In the genomic region with DNA sequence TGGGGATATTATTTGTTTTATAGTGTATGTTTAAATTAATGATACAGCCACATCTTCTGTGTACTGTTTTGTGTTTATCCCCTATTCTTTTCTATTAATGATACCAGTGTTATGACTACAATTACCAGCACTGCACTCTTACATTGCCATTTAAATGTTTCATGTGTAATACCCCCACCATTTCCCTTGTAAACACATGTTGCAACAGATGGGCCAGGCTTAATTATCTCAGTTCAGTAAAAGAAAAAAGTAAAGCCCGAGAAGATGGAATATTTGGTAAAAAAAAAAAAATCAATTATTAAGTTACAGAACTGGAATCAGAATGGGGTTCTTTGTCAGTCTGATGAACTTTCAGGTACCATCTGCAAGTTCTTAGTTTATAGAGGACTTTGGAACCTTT, we compare ENCODE assay signal across 23 mouse cellular contexts.
"Had no signal": no experiment of that assay in that cellular context is flagged by ENCODE, and none has a peak within 500 bp of the region (broad histone marks: within the 10 kb centered on the region; RNA-seq: fewer than 3 reads in every experiment).

No protein-coding gene starts in this region.

- ATAC-seq: liver, embryonic 12.5 days; midbrain, embryonic 13.5 days; midbrain, embryonic 16.5 days had no signal

- H3K27ac ChIP-seq: kidney, embryonic 15.5 days; limb, embryonic 10.5 days; limb, embryonic 13.5 days; liver, embryonic 12.5 days; liver, embryonic 15.5 days; lung, embryonic 15.5 days; midbrain, embryonic 10.5 days; midbrain, embryonic 13.5 days; neural tube, embryonic 13.5 days had no signal

- H3K4me3 ChIP-seq: kidney, embryonic 15.5 days; limb, embryonic 10.5 days; limb, embryonic 13.5 days; liver, embryonic 12.5 days; liver, embryonic 15.5 days; lung, embryonic 15.5 days; megakaryocyte, embryonic 14.5 days; midbrain, embryonic 10.5 days; midbrain, embryonic 13.5 days; myocyte; neural tube, embryonic 13.5 days had no signal

- H3K4me1 ChIP-seq: kidney, embryonic 15.5 days; limb, embryonic 10.5 days; limb, embryonic 13.5 days; liver, embryonic 12.5 days; liver, embryonic 15.5 days; lung, embryonic 15.5 days; megakaryocyte, embryonic 14.5 days; midbrain, embryonic 10.5 days; midbrain, embryonic 13.5 days; neural tube, embryonic 13.5 days had no signal

- H3K27me3 ChIP-seq: kidney, embryonic 15.5 days; limb, embryonic 13.5 days; liver, embryonic 12.5 days; liver, embryonic 15.5 days; lung, embryonic 15.5 days; megakaryocyte, embryonic 14.5 days; midbrain, embryonic 13.5 days; neural tube, embryonic 13.5 days had no signal

- DNase-seq: kidney, adult 8-10 months; kidney, postnatal 10 days; kidney, postnatal 36 days; liver; lung, adult 18-20 months; lung, postnatal 10 days; lung, postnatal 36 days; retina, postnatal 1 day; right cerebral cortex, postnatal 25 days; thymus, adult 18-20 months; thymus, postnatal 36 days had no signal

- H3K9me3 ChIP-seq: kidney, embryonic 15.5 days; limb, embryonic 10.5 days; limb, embryonic 13.5 days; liver, embryonic 12.5 days; liver, embryonic 15.5 days; lung, embryonic 15.5 days; megakaryocyte, embryonic 14.5 days; midbrain, embryonic 10.5 days; midbrain, embryonic 13.5 days; neural tube, embryonic 13.5 days had no signal

- H3K36me3 ChIP-seq: kidney, embryonic 15.5 days; limb, embryonic 10.5 days; limb, embryonic 13.5 days; liver, embryonic 12.5 days; liver, embryonic 15.5 days; lung, embryonic 15.5 days; midbrain, embryonic 10.5 days; midbrain, embryonic 13.5 days; neural tube, embryonic 13.5 days had no signal

- H3K4me2 ChIP-seq: kidney, embryonic 15.5 days; limb, embryonic 13.5 days; liver, embryonic 12.5 days; liver, embryonic 15.5 days; lung, embryonic 15.5 days; midbrain, embryonic 13.5 days; neural tube, embryonic 13.5 days had no signal

- H3K9ac ChIP-seq: kidney, embryonic 15.5 days; limb, embryonic 13.5 days; liver, embryonic 12.5 days; liver, embryonic 15.5 days; lung, embryonic 15.5 days; midbrain, embryonic 13.5 days; neural tube, embryonic 13.5 days had no signal
